Comparison of ENCODE assay signal across 23 mouse cellular contexts in the genomic region with DNA sequence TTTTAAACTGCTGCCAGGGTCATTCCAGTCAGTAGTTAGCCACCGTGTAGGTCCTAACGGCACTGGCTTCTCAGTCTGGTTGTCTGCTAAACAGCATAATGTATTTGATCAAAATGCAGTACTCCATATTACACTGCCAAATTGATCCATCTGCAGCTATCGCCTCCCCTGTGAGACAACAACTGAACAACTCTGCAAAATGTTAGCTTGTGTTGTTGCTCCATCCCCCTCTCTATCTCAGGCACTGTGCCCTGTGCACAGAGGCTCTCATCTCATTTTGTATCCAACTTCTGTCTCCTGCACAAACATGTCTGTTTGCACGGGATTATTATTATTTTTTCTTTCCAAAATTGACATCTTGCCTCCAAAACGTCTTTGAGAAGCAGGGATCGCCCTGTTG.
DNase-seq lines count a peak whose midpoint lies in the region; ATAC-seq and TF ChIP-seq lines count a peak whose summit lies in the region.
"Had no signal": no experiment of that assay in that cellular context is flagged by ENCODE, and none has a peak within 500 bp of the region (broad histone marks: within the 10 kb centered on the region; RNA-seq: fewer than 3 reads in every experiment).

No protein-coding gene starts in this region.

- H3K27ac ChIP-seq in forebrain, embryonic 15.5 days (replicated peaks) = peak overlapping the region; percentile 51
- H3K27ac ChIP-seq in forebrain, embryonic 12.5 days = no peak overlapping the region
- no peak overlapping the region for H3K27ac ChIP-seq in kidney, adult 2 months (ENCODE audit: insufficient read depth, low read depth, low read length)
- H3K27ac ChIP-seq: gastrocnemius, adult 2 months; heart, embryonic 15.5 days; hindbrain, embryonic 15.5 days; intestine, embryonic 15.5 days; liver, embryonic 13.5 days; midbrain, embryonic 13.5 days had no signal

- intact Hi-C loops in gastrocnemius, postnatal 36 days (cut with DNase I) = no loop called here

- no peak for TF ChIP-seq CTCF in brain, embryonic 14.5 days (IDR thresholded peaks at IDR 0.05; ENCODE audit: borderline replicate concordance, extremely low read depth, insufficient read depth, insufficient read length)
- TF ChIP-seq CTCF in kidney, adult 2 months (conservative IDR thresholded peaks at IDR 0.05; ENCODE audit: insufficient read depth, insufficient read length, low read depth, low read length) = no peak

- H3K4me3 ChIP-seq in forebrain, embryonic 15.5 days = no peak overlapping the region
- no peak overlapping the region for H3K4me3 ChIP-seq in forebrain, embryonic 12.5 days (replicated peaks)
- no peak overlapping the region for H3K4me3 ChIP-seq in kidney, adult 2 months (ENCODE audit: insufficient read depth, low read depth, low read length)
- H3K4me3 ChIP-seq: gastrocnemius, adult 2 months; heart, embryonic 15.5 days; hindbrain, embryonic 15.5 days; intestine, embryonic 15.5 days; liver, embryonic 13.5 days; megakaryocyte, embryonic 14.5 days; midbrain, embryonic 13.5 days; myocyte had no signal

- peak; percentile 81 for ATAC-seq in forebrain, embryonic 15.5 days (replicated peaks)
- no peak for ATAC-seq in forebrain, embryonic 12.5 days (ENCODE audit: low FRiP score)
- ATAC-seq: CD4-positive, CD25-positive, alpha-beta regulatory T cell, adult 4 months; intestine, embryonic 15.5 days; midbrain, embryonic 13.5 days had no signal

- peaks cover 4% of the 10 kb centered on the region for H3K4me1 ChIP-seq in forebrain, embryonic 15.5 days
- no peaks in the 10 kb centered on the region for H3K4me1 ChIP-seq in forebrain, embryonic 12.5 days
- H3K4me1 ChIP-seq in kidney, adult 2 months (ENCODE audit: control insufficient read depth, insufficient read depth, low read length) = no peaks in the 10 kb centered on the region
- H3K4me1 ChIP-seq: heart, embryonic 15.5 days; hindbrain, embryonic 15.5 days; intestine, embryonic 15.5 days; liver, embryonic 13.5 days; megakaryocyte, embryonic 14.5 days; midbrain, embryonic 13.5 days had no signal

- H3K36me3 ChIP-seq in forebrain, embryonic 15.5 days = no peaks in the 10 kb centered on the region
- H3K36me3 ChIP-seq in forebrain, embryonic 12.5 days (replicated peaks) = no peaks in the 10 kb centered on the region
- H3K36me3 ChIP-seq in kidney, adult 2 months (ENCODE audit: control insufficient read depth, insufficient read depth, low read length) = no peaks in the 10 kb centered on the region
- H3K36me3 ChIP-seq: heart, embryonic 15.5 days; hindbrain, embryonic 15.5 days; intestine, embryonic 15.5 days; liver, embryonic 13.5 days; midbrain, embryonic 13.5 days had no signal

- TF ChIP-seq POLR2A in brain, embryonic 14.5 days (IDR thresholded peaks at IDR 0.05; ENCODE audit: borderline replicate concordance, extremely low read depth, insufficient read depth, insufficient read length, poor library complexity, severe bottlenecking) = no peak
- TF ChIP-seq POLR2A in kidney, adult 2 months (IDR thresholded peaks at IDR 0.05; ENCODE audit: low read depth, low read length) = no peak

- DNase-seq in brain, embryonic 14.5 days (ENCODE audit: low read depth) = peak; percentile 73
- DNase-seq in layer of hippocampus, adult 18-20 months (ENCODE audit: low spot score in 2 of 2) = peak; percentile 44 to 74
- DNase-seq in layer of hippocampus, postnatal 14 days (ENCODE audit: low spot score in 2 of 2) = peak; percentile 54 to 85
- DNase-seq in kidney, adult 2 months = no peak
- DNase-seq in gastrocnemius, postnatal 36 days = no peak
- DNase-seq: adrenal gland, postnatal 14 days; cerebellum, adult 11 months; cerebellum, adult 9-11 months; gastrocnemius, adult 2 months; heart, postnatal 4 days; kidney, adult 9 months; kidney, postnatal 25 days; liver, embryonic 13.5 days; lung, embryonic 14.5 days had no signal

- H3K4me2 ChIP-seq in forebrain, embryonic 15.5 days (replicated peaks) = no peak overlapping the region
- H3K4me2 ChIP-seq in forebrain, embryonic 12.5 days = no peak overlapping the region
- H3K4me2 ChIP-seq: heart, embryonic 15.5 days; hindbrain, embryonic 15.5 days; intestine, embryonic 15.5 days; liver, embryonic 13.5 days; lung, embryonic 14.5 days; midbrain, embryonic 13.5 days had no signal

- no peaks in the 10 kb centered on the region for H3K9me3 ChIP-seq in forebrain, embryonic 15.5 days
- no peaks in the 10 kb centered on the region for H3K9me3 ChIP-seq in forebrain, embryonic 12.5 days
- H3K9me3 ChIP-seq: heart, embryonic 15.5 days; hindbrain, embryonic 15.5 days; intestine, embryonic 15.5 days; midbrain, embryonic 13.5 days had no signal

- WGBS in forebrain, embryonic 15.5 days = 52% methylated on average over 6 of the region's 6 CpGs
- WGBS in forebrain, embryonic 12.5 days = 80% methylated on average over 6 of the region's 6 CpGs
- 75% methylated on average over 6 of the region's 6 CpGs for WGBS in kidney, adult 2 months

- H3K9ac ChIP-seq in forebrain, embryonic 15.5 days (replicated peaks) = no peak overlapping the region
- no peak overlapping the region for H3K9ac ChIP-seq in forebrain, embryonic 12.5 days
- H3K9ac ChIP-seq: heart, embryonic 15.5 days; hindbrain, embryonic 15.5 days; intestine, embryonic 15.5 days; liver, embryonic 13.5 days; lung, embryonic 14.5 days; midbrain, embryonic 13.5 days had no signal

- no peaks in the 10 kb centered on the region for H3K27me3 ChIP-seq in forebrain, embryonic 15.5 days
- no peaks in the 10 kb centered on the region for H3K27me3 ChIP-seq in forebrain, embryonic 12.5 days
- no peaks in the 10 kb centered on the region for H3K27me3 ChIP-seq in kidney, adult 2 months (replicated peaks; ENCODE audit: control insufficient read depth, insufficient read depth, low read length)
- H3K27me3 ChIP-seq: heart, embryonic 15.5 days; hindbrain, embryonic 15.5 days; intestine, embryonic 15.5 days; liver, embryonic 13.5 days; megakaryocyte, embryonic 14.5 days; midbrain, embryonic 13.5 days had no signal

Comparison
In these comparisons a context has a peak if more than half of its experiments do, and no peak if none do; other contexts are left out.
1. DNase-seq: peak in brain, embryonic 14.5 days (single experiment), layer of hippocampus, adult 18-20 months (2 of 2) and layer of hippocampus, postnatal 14 days (2 of 2); none in kidney, adult 2 months (single experiment) and gastrocnemius, postnatal 36 days (0 of 2).